Mouse (Mus musculus) spleen, adult 18-20 months (tissue): ENCODE measurements around the gene Cdk7.
A peak's percentile ranks its signal among the peaks of the same experiment; 100 is the strongest.
"Not testable (repeated sequence)": the region's sequence is repeated elsewhere in the genome, so short reads cannot be mapped to it uniquely, and the experiment has no call there.

Experiments used
- DNase-seq, 2 experiments: peaks; one replicate each; pipeline ENCODE4 v3.0.0; 2022; ENCODE audit warnings: mixed read lengths in 2 of 2

Gene Cdk7

GRCm38 (mm10) chr13:100730861-100731176, at the start of gene Cdk7:
Gene Cdk7 (minus strand): TSS chr13:100730939.
- DNase-seq: peak; percentile 82 to 89

GRCm38 (mm10) chr13:100777491-100777890, 46.8 kb upstream of the Cdk7 start:
- no peak for DNase-seq

- DNase-seq: no peak
Observed at GRCm38 (mm10) chr13:100776710-100777109, 46.0 kb upstream of the Cdk7 start.

DNA sequence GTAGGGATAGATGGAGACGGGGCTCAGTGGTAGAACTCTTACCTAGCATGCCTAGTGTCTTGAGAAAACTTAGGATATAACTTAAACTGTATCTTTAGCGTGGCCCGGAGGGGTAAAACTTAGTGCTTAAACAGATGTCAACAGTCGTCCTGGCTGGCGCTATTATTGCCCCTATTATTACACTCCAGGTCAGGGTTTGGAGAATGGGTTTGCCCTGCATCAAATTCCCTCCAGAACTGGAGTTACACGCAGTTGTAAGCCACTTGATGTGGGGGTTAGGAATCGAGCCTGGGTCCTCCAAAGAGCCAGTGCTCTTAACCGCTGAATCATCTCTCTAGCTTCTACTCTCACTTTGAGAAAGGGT, 45.3 kb upstream of the Cdk7 start:
- DNase-seq: no peak

DNA sequence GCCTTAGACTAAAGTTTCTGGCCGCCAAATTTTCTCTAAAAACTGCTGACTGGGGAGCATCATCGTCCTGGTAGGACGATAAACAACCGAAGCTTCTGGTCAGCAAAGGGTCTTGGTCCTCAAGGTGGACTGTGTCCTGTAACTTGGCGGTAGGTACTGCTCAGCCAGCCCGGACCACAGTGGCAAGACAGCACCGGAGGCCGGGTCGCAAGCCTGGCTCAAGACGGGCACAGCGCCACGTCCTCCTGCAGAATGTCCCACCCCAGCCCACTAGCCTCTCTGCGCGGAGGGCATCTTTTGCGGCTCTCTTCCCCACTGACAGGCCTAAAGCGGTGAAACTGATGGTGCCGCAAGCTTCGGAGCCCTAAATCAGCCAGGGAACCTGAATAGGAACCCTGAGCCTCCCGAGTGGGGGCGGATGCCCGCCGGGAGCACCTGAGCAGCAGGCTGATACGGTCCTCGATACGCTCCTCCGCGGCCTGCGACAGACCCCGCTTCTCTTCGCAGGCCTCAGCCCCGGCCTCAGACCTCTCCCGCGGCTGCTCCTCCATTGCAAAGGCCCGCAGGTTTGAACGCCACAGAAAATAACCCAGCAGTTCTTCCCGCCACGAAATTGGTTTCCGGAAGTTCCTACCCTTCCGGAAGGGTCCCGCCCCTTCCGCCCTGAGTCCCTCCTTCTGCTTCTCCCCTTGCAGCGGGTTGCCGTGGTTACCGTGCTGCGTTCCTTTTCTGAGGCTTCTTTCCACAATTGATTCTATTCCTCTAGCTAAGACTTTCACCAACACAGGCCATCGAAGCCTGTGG, 44.7 kb upstream of the Cdk7 start, which contains the start of gene Cenph:
Cenph (minus strand) TSS at position 648 of the 804 bp plus-strand sequence.
- DNase-seq: peak; percentile 63 to 78

- no peak for DNase-seq
Observed at GRCm38 (mm10) chr13:100774704-100775103, 44.0 kb upstream of the Cdk7 start.

DNA sequence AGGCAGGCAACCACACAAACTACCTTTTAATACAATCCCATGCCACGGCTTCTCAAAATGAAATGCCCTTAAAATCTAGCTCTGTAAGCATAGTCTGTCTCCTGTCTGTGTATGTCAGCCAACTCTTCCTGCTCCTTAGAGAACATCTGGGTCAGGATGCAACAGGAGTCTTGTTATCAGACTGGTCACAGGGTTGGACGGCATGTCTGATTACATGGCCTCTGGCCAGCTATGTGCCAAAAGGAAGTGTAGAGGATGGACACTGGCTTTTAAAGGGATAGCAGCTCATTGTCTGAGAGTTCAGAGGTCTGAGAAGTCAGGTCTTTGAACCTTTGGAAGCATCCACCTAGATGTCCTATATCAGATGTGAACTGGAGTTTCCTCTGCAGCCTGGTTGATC, 24.6 kb upstream of the Cdk7 start:
- no peak for DNase-seq

DNA sequence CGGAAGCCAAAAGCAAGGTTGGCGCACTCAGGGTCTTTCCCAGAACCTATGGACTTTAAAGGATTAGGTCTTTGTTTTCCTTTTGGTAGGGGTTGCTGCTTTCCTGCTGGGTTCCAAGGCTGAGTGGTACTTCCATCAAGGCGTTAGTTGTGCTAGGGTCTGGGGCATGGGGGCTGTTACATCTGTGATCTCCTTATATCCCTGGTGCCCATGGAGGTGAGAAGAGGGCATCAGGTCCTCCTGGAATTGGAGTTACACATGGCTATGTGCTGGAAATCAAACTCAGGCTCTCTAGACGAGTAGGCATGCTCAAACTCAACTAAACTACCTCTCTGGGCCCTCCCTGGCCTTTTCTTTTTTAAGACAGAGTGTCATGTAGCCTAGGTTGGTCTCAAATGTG, 23.4 kb upstream of the Cdk7 start:
- no peak for DNase-seq

- no peak for DNase-seq
Observed at GRCm38 (mm10) chr13:100753011-100753410, 22.3 kb upstream of the Cdk7 start.

GRCm38 (mm10) chr13:100752529-100752928, 21.8 kb upstream of the Cdk7 start:
- DNase-seq: no peak

GRCm38 (mm10) chr13:100751402-100751801, 20.7 kb upstream of the Cdk7 start:
- no peak for DNase-seq

DNA sequence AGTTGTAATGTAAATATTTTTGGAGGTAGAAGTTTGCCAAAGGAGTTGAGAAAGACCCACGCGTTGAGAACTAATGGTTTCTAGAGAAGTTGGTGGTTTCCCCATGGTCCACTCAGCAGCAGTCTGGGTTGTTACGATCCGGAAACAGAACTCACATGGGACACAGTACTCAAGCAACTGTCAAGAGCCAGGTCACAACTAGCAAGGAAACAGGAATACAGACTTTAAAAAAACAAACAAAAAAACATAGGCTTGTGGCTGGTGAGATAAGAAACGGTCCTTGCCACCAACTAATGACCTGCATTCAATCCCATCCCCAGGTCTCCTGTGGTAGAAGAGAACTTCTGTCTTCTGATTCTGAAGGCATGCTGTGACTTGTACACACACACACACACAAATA, 20.1 kb upstream of the Cdk7 start:
- no peak for DNase-seq

DNA sequence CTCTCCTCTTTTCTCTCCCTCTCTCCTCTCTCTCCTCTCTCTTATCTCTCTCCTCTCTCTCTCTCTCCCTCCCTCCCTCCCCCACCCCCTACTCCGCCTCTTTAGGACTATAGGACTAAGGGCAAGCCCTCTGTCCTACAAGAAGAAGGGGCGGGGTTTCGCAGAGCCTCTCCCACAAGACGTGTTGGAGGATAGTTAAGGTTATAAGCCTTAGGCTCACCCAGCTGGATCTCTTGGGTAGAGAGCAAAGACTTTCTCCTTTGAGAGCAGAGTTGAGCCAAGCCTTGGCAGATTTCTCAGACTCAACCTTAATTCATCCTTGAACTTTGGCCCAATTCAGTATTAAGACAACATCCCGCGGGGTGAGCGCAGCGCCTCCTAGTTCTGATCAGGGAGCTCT, 17.9 kb upstream of the Cdk7 start:
- DNase-seq: no peak

DNA sequence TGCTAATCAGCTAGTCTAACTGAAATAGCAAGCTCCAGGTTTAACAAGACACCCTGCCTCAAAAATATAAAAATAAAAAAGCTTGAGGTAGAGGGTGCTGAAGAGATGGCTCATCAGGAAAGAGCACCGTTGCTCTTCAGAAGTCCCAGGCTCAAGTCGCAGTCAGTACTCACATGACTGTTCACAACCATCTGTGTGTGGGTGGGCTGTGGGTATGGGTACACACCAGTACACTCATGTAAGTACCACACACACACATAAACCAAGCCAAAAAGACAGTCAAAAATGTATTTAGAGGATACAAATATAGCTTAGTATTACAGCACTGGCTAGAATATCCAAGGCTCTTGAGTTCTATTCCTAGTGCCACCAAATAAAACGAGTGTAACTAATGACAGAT, 15.4 kb upstream of the Cdk7 start:
- DNase-seq: no peak

DNA sequence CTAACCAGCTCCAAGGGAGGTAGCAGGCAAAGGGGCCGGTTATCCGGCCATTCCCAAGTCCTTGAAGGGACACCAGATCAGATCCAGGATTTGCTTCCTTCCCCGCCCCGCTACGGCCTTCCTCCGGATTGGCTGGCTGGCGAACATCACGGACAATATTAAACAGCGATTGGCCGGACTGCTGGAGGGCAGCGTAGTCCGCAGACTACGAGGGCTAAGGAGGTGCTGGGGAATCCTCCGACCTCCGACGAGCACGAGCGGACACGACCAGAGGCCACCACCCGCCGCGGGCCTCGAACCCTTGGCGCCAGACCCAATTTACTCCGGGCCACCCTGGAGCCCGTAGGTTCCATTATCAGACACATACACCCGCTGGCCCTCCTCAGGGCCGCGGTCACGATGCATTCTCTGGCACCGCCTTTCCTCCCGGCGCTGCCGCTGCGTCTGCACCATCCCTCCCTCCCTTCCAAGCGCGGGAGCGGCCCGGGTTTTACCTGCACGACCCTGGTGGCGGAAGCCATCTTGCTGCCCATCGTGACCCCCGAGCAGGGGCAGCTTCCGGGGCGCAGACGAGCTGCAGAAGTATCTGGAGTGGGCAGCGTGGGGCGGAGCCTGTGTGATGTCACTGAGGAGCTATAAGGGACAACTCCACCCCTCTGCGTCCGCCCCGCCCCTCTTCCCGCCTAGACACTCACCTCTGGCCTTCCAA, 13.5 kb upstream of the Cdk7 start, which contains the start of gene Mrps36:
Mrps36 (minus strand) TSS at position 624 of the 709 bp plus-strand sequence.
- DNase-seq: peak; percentile 91 to 97

DNA sequence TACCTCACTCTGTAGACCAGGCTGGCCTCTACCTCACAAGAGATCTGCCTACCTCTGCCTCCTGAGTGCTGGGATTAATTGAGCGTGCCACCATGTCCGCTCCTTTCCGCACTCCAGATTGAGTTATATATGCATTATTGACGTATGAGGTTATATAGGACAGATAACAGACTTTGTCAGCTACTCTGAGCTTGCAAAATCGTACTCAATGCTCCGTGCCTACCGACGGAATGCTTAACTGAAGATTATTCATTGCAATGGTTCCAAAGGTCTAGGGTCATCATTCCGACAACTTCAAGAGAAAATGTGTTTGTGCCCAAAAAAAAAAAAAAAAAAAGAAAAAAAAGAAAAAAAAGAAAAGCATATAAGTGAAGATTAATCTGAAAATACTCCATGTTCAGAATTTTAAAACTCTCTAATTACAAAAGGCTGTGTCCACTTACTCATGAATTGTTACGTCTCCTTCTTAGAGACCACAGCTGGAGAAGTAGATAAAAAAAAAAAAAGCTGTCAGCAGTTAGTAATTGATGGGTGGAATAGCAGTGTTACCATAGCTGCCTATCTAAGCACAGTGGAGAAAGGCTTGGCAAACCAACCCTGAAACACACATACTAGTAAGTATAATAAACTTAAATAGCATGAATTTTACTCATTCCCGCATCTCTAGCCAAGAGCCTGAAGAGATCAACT, 12.8 kb upstream of the Cdk7 start:
- DNase-seq: no peak

GRCm38 (mm10) chr13:100742831-100743230, 12.1 kb upstream of the Cdk7 start:
- DNase-seq: no peak

- no peak for DNase-seq
Observed at GRCm38 (mm10) chr13:100732756-100733155, 2.0 kb upstream of the Cdk7 start.

GRCm38 (mm10) chr13:100731462-100732046, 815 bp upstream of the Cdk7 start:
- not testable (repeated sequence) for DNase-seq

DNA sequence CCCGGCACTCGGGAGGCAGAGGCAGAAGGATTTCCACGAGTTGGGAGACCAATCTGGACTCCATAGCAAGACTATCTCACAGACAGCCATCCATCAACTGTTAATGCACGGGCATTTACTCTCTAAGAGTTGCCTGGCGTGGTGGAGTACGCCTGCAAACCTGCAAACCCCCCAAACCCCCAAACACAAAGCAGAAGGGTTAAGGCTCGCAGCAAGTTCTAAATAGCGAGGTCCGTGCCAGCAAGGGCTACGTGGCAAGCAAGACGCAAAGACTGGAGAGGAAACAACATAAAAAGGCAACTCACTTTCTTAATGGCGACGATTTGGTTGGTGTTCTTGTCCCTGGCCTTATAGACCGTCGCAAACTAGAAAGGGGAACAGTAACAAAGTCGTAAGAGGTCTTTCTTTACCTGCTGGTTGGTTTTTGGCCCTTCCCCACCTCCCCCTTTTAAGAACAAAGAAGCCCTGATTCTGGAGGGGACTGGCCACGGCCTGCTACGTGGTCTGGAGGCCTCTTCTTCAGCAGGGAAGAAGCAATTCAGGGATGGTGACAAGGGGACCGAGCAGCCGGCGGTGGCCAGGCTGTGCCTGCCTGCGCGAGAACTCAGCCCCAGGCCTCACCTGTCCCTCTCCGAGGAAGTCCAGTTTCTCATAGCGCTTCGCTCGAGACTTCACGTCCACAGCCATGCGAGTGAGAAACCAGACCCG, 432 bp downstream of the Cdk7 start:
- no peak for DNase-seq

DNA sequence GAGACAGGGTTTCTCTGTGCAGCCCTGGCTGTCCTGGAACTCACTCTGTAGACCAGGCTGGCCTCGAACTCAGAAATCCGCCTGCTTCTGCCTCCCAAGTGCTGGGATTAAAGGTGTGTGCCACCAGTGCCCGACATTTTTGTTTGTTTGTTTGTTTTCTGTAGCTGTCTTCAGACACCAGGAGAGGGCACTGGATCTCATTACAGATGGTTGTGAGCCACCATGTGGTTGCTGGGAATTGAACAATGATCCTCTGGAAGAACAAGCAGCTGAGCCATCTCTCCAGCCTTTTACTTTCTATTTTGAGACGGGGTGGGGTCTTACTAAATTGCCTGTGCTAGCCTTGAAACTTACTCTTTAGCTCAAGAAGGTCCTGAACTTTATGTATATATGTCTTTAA, 2.2 kb downstream of the Cdk7 start:
- DNase-seq: not testable (repeated sequence)

DNA sequence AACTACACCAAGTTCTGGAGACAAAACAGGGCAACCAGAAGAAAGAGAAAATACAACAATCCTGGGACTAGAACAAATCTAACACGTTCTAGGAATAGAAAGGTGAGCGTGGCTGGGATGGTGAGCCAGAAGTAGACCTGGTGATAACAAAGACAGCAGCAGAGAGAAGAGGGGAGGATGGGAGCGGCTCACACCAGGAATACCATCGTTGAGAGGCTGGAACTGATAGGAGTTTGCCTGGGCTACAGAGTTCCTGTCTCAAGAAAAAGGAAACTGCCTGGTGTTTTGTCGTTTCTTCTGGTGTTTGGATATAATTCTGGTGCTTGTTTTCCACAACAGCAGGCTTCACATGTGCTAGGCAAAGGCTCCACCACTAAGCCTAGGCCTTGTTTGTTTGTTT, 2.7 kb downstream of the Cdk7 start:
- no peak for DNase-seq

- DNase-seq: no peak
Observed at GRCm38 (mm10) chr13:100725194-100725593, 5.5 kb downstream of the Cdk7 start.
